Mouse (Mus musculus) stomach, postnatal 0 days (tissue): ENCODE measurements around the gene Pacs2.

Experiments used
- CTCF ChIP-seq: IDR thresholded peaks from 2 replicates; pipeline ENCODE4 v1.5.1; 2016; ENCODE audit warnings: antibody characterized with exemption, low read depth, mild to moderate bottlenecking, moderate library complexity
- EP300 ChIP-seq: optimal IDR thresholded peaks from 2 replicates; pipeline ENCODE3; 2016; ENCODE audit warnings: antibody characterized with exemption

GRCm38 (mm10) chr12:113049836-113050235, 35.5 kb downstream of the Pacs2 start:
- no peak for TF ChIP-seq CTCF
- no peak for TF ChIP-seq EP300
